Mouse (Mus musculus) kidney, postnatal 14 days (tissue): ENCODE results near the gene Tango6.

ENCODE experiments used
- DNase-seq: peaks from one replicate; pipeline ENCODE4 v3.0.0; 2022; ENCODE audit warnings: mixed read lengths

Tango6 gene

DNA sequence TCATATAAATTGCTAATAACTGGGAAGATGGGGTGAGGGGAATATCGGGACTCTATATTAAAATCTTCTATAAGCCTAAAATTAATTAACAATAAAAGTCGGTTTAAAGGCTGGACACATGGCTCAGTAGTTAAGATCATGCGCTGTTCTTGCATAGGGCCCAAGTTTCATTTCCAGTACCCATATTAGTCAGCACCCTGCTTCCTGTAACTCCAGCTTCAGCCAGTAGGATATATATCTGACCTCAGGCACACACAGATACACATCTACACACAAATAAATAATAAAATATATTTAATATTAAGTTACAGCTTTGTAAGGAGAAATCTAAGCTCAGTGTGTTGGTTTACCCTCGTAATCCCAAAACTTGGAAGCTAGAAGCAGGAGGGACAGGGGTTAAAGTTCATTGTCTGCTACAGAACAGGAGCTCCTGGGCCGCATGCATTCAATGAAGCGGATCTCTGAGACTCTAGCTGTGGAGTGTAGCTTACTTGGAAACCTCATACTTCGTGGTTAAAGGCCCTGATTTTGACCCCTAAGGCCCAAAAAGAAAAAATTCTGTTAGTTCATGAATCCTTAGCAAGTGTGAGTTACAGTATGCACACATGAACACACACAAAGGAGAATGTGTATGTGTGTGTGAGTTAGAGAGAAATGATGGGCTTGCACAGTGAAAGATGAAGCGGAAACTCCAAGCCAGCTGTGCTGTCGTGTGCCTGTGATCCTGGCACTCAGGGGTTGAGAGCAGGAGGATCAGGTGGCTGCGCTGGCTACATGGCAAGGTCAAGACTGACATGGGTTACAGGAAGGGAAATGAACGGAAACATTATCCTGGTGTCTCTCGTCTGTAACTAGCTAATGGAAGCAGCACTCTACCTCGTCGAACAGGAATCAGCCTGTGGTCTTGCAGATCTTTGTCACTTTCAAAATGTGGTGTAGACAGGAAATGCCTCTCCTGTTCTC is 138.0 kb downstream of the Tango6 start:
- DNase-seq, result no peak

DNA sequence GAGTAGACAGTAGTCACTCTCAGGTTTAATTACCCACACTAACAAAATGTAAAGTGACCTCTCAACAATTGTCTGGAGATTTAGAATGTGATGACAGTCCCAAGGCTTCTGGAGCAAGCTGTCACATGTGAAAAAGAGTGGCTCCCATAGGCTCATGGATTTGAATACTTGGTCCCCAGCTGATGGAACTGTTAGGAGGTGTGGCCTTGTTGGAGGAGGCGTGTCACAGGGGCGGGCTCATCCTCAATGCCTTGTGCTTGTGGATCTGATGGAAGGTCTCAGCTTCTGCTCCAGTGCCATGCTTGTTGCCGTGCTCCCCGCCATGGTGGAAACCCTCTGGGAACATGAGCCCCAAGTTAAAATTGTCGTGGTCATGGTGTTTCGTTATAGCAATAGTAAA is 146.1 kb downstream of the Tango6 start:
- DNase-seq, result no peak

DNA sequence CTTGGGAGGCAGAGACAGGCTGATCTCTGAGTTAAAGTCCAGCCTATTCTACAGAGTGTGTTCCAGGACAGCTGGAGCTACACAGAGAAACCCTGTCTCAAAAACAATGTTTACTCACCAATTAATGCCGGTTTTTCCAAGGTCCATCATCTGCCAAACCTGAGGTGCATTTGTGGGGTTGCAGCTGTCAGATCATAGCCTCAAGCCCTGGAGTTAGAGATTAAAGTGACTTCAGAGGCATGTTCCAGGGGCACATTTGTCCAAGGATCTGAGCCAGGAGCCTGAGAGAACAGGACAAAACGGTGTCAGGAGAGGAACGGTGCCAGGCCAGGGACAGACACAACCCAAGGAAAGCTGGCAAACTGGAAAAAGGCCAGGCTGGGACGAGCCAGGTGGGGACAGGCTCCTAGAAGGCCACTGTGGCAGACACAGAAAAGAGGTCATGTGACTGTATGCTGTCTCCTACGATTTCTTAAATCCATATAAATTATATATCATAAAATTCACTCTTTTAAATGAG is 146.7 kb downstream of the Tango6 start:
- no peak for DNase-seq

DNA sequence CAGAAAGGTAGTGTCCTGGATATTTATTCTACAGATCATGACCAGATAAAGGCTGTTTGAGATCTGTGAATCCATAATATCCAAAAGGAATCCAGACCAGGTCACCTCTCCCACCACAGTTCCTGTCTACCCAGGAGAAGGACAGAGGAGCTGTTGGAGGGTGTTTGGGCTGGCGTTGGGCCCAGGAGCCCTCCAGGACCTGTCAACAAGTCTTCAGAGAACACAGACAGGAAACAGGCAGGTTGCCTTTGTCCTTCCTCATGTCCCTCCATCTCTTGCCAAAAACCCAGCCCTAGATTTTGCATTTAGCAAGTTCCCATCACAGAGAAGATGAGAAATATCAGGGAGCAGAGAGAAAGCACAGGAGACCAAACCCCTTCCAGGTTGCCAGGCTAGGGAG is 152.0 kb downstream of the Tango6 start:
- peak; percentile 63 for DNase-seq

DNA sequence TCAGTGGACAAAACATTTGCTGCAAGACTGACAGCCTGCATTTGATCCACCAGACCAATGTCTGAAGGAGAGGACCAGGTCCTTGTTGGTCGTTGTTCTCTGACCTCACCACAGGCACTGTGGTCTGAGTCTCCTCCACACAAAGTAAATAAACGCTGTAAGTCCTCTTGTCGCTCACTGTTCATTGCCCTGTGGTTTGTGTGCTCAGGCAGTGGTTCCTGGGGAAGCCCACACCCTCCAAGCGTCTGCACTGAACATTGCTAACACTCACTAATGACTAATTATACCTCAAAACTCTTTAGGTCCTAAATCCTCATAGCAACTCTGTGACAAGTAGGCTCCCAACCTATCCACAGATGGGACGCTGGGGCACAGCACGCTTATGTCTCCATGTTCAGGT is 153.7 kb downstream of the Tango6 start:
- no peak for DNase-seq

DNA sequence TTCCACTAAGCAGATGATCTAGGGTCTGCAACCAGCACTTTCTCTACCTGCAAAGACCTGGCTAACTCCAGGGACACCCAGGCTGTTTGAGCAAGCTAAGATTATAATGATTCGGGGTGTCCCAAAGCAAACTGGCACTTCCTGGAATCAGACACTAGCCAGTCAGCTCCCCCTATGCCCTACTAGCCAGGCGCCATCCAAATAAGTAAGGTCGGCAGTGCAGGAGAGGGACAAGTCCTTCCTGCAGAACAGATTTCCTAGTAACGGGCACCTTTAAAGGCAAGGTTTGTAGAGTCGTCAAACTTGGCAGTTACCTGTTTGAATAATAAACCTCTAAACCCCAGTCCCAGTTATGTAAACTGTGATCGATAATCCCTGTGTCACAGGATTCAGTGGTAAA is 155.9 kb downstream of the Tango6 start:
- no peak for DNase-seq

DNA sequence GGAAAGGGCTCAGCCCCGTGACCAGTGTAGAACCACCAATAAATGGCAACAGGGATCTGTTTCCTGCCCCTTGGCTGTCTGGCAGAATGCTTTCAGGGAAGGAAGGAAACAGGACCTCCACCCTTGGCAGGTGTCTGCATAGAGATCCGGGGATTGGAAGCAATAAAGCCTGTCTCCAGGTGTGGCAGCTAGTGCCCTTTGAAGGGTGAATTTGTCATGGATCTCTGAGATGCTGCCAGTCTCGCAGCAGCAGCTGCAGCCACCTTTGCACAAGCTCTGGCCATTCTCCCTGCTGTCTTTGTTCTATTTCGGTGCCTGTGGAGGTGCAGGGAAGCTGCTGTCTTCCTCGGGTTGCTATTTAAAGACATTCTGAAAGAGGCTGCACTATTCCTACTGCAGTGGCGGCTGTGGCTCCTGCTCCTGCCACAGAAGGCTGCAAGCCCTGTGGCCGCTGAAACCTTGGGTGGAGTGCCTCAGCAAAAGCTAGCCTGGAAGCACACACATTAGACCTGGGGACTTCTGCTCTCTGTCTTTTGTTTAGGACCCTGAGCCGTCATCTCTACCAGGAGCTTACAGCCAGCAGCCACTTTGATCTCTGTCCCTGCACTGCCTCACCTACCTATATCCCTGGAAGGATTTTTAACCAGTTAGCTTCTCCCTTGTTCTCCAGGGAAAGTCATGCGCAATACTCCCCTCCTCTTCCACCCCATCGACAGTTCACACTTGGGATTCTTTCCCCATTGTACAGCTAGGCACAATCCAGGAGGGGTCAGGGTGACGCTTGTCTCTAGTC is 156.5 kb downstream of the Tango6 start:
- peak; percentile 52 for DNase-seq

DNA sequence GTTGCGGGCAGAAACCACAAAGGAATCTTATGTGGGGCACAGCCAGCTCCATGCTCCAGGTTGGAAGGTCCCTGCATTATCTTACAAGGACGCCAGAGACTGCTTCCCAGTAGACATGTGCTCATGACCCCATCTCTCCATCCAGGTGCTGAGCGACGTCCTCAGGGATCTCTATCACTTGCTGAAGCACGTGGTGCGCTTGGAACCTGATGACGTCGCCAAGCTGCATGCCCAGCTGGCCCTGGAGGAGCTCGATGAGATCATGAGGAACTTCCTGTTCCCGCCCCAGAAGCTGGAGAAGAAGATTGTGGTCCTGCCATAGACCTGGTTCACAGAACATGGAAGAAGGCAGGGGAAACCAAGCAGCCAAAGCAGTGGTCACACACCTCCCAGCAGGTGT is 167.2 kb downstream of the Tango6 start:
- no peak for DNase-seq

- peak; percentile 21 for DNase-seq
These were observed 171.8 kb downstream of the Tango6 start for GRCm38 (mm10) chr8:106854534-106855241.

GRCm38 (mm10) chr8:106855242-106855562 is 172.3 kb downstream of the Tango6 start:
- DNase-seq, result no peak

- no peak for DNase-seq
These were observed 180.0 kb downstream of the Tango6 start for GRCm38 (mm10) chr8:106862845-106863244.

DNA sequence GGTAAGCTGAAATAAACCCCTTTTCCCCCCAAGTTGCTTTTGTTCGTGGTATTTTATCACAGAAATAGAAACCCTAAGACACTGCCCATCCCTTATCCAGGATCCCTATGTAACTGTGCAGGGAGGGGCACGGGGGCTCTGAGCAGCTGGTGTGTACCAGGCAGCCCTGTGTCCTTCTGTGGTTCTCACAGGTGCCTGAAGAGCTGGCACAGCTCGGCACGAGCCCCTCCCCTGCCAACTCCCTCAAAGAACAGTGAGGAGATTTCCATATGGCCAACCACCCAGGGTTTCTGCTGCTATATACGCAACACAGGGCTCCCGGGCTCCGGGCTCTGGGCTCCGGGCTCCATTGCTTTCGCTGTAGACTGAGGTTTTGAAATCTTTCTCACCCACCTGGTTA is 182.5 kb downstream of the Tango6 start:
- DNase-seq, result no peak

- peak; percentile 38 for DNase-seq
These were observed 187.2 kb downstream of the Tango6 start, which contains the start of gene Has3 for GRCm38 (mm10) chr8:106870051-106870450. Gene Has3 (plus strand): TSS chr8:106870242.

DNA sequence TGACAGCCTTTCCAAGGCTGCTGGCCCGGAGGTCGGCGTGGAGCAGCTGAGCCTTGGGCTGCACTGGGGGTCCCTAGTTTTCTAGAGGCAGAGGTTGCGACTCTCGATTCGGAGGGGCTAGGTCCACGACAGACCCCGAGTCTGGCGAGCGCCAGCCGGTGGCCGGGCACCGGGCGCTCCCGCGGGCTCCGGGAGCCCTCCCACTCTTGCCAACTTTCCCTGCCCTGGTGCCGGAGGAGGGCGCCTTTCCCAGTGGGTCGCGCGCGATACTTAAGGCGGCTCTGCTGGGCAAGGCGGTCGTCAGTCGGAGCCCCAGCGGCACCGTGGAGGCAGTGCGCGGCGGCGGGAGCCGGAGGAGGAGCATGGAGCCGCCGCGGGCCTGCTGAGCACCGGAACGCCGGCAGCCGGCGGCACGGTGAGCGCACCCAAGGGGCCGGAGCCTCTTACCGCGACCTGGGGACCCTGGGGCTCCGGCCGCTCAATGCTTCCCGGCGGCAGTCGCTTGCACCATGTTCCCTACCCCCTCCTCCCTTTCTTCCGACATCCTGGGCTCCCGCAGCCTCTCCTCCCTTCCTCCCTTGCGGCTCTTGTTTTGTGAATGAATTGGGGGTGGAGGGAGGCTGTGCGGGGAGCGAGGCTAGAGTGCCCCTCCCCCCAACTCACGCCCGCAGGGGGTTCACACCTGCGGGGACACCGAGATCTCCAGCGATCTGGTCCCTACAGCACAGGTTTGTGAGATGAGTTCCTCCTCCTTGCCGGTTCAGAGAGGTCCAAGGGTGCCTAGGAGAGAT is 187.9 kb downstream of the Tango6 start:
- peak; percentile 79 for DNase-seq

DNA sequence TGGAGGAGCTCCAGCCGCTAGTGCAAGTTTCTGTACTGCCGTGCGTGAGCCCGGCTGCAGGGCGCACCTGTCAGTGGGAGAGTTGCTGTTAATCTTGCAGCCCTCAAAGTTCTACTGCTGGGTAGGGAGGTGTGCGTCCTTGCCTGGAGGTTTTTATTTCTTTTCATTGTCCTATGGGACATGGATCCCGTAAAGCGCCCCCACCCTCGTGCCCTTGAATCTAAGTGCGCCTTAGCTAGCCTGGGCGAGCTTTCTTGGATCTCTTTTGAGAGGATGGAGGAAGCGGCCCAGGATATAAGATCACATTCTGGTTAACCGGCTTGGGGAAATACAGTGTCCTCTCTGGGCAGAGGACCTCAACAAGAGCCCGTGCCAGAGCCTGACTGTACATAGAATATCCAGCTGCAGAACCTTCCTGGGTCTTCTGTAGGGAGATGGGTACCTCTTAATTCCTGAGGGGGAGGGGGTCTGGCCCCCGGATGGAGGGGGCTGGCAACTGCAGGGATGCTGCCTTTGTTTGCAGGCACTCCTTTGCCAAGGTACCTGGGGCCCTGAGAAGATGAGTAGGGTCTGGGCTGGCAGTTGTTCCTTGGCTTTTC is 188.6 kb downstream of the Tango6 start:
- no peak for DNase-seq

DNA sequence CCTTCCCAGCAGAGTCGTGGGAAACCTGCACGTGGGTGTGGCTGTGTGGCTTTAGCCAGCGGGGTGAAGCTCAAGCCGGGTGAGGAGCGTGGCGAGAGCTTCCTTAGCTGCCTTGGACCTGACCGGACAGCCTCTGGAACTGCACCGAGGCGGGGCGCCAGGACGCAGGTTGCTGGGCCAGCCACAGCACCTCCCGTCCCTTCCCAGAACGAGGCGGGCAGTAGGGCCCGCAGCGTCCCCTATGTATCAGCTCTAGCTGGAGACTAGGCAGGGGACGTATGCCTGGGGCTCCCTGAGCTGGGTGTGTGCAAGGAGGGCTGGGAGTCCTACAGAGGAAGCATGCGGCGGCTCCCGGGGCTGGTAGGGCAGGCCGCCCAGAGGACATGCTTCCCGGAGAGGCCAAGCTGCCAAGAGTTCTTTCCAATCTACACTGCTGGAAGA is 189.1 kb downstream of the Tango6 start:
- peak; percentile 80 for DNase-seq

- peak; percentile 28 for DNase-seq
These were observed 189.7 kb downstream of the Tango6 start for GRCm38 (mm10) chr8:106872454-106873034.

DNA sequence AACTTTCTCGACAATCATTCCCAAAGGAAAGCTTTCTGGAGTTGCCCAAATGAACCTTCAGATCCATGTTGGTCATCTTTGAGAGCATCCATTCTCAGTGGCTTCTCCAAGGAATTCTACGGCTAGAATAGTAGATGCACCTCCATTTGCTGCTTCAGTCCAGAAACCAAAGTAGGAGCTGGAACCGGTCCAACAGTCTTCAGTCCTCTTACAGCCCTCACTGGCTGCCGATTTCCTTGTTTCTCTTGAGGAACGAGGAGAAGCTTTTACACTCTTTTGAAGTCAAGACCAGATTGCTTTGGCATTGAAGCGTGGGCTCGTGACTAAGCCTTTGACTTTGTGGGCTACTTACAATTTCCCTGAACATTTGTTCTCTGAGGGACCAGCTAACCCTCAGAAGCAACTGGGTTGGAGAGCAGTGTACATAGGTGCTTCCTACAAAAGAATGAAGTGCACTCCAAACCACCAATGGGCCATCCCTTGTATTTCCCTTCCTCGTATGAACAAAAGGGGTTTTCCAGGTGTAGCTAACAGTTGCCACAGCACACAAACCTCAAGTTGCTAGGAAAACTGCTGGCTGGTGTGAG is 197.3 kb downstream of the Tango6 start:
- DNase-seq, result peak; percentile 28

DNA sequence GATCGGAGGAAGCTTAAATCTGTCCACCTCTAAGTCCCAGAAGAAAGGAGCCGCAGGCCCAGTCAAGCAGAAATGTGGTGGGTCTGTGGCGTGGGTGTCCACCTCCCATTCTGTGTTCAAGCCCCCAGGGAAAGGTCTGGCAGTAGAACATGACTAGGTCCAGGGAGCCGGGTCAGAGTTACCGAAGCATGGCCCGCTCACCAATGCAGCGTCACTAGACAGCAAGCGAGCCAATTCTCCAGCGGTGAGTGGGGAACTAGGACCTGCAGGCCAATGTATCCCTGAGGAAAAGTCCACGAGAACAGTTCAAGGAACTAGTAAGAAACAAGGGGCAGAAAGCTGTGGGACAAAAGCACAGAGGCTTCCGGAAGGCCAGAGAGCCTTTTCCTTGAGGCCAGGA is 201.2 kb downstream of the Tango6 start:
- peak; percentile 21 for DNase-seq

GRCm38 (mm10) chr8:106884826-106885400 is 202.0 kb downstream of the Tango6 start:
- peak; percentile 48 for DNase-seq
